In the genomic region with DNA sequence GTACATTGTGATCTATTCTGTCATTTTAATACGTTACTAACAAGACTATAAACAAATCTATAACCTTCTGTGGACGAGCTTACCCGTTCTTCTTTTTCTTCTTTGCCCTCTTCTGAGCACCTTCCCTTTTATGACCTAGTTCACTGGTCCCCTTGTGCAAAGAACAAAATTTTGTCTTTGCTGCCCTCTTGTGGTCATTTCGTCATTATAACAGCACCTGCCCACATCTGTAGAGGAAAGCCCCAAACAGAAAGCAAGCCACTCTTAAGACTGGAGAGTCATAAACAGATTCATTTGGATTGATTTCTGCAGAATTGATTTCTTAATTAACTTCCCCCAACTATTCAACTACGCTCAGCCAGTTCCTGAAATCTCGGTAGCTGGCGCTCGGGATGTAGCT, we compare ENCODE assay signal across 10 mouse cellular contexts.
DNase-seq lines count a peak whose midpoint lies in the region; ATAC-seq and TF ChIP-seq lines count a peak whose summit lies in the region.
"Had no signal": no experiment of that assay in that cellular context is flagged by ENCODE, and none has a peak within 500 bp of the region (broad histone marks: within the 10 kb centered on the region; RNA-seq: fewer than 3 reads in every experiment).

No protein-coding gene starts in this region.

- no peaks in the 10 kb centered on the region for H3K4me1 ChIP-seq in kidney, embryonic 15.5 days
- no peaks in the 10 kb centered on the region for H3K4me1 ChIP-seq in G1E (ENCODE audit: insufficient read depth, low read depth, low read length)
- H3K4me1 ChIP-seq in midbrain, embryonic 12.5 days, result no peaks in the 10 kb centered on the region
- H3K4me1 ChIP-seq: embryonic facial prominence, embryonic 12.5 days had no signal

- ATAC-seq in kidney, embryonic 15.5 days (replicated peaks; ENCODE audit: low FRiP score), result no peak; the same call in 1 of the 2 replicates
- ATAC-seq in G1E (ENCODE audit: extremely low read depth, insufficient number of reproducible peaks, low FRiP score, poor library complexity, severe bottlenecking), result peak; percentile 57; the same call in 1 of the 2 replicates
- ATAC-seq in midbrain, embryonic 12.5 days (ENCODE audit: low FRiP score, low read depth), result peak; percentile 60; the same call in 1 of the 2 replicates

- no peaks in the 10 kb centered on the region for H3K27me3 ChIP-seq in kidney, embryonic 15.5 days
- H3K27me3 ChIP-seq in G1E (ENCODE audit: insufficient read depth, low read length), result no peaks in the 10 kb centered on the region
- peaks cover 8% of the 10 kb centered on the region; the same call in 1 of the 2 replicates for H3K27me3 ChIP-seq in midbrain, embryonic 12.5 days

- H3K9ac ChIP-seq in kidney, embryonic 15.5 days, result no peak overlapping the region
- no peak overlapping the region for H3K9ac ChIP-seq in midbrain, embryonic 12.5 days (replicated peaks)
- H3K9ac ChIP-seq: embryonic facial prominence, embryonic 12.5 days had no signal

- no peak overlapping the region for H3K4me2 ChIP-seq in kidney, embryonic 15.5 days
- no peak overlapping the region for H3K4me2 ChIP-seq in midbrain, embryonic 12.5 days (replicated peaks)
- H3K4me2 ChIP-seq: embryonic facial prominence, embryonic 12.5 days had no signal

- no peak for TF ChIP-seq CTCF in G1E (IDR thresholded peaks at IDR 0.05; ENCODE audit: low read depth, low read length)

- no peak overlapping the region for H3K4me3 ChIP-seq in kidney, embryonic 15.5 days (replicated peaks)
- no peak overlapping the region for H3K4me3 ChIP-seq in G1E (ENCODE audit: low read depth, low read length)
- no peak overlapping the region for H3K4me3 ChIP-seq in midbrain, embryonic 12.5 days
- H3K4me3 ChIP-seq: embryonic facial prominence, embryonic 12.5 days; megakaryocyte, embryonic 14.5 days had no signal

- no peak overlapping the region for H3K27ac ChIP-seq in kidney, embryonic 15.5 days
- no peak overlapping the region for H3K27ac ChIP-seq in midbrain, embryonic 12.5 days (replicated peaks)
- H3K27ac ChIP-seq: embryonic facial prominence, embryonic 12.5 days had no signal

- peak; percentile 17 for DNase-seq in kidney, adult 18-20 months
- peak; percentile 18 for DNase-seq in G1E (ENCODE audit: low spot score)
- DNase-seq in cerebellum, postnatal 14 days, result peak; percentile 72 to 73
- DNase-seq in heart, postnatal 10 days, result peak; percentile 64 to 81
- DNase-seq in layer of hippocampus, adult 8-10 months (ENCODE audit: low spot score in 2 of 2), result peak; percentile 13 to 29
- peak; percentile 76 for DNase-seq in thymus, postnatal 0 days (ENCODE audit: low spot score)

- intact Hi-C loops in heart, postnatal 10 days (cut with DNase I), result loop anchor here (1.0 to 10.0 kb wide), 2 partner anchors 553 to 636 kb away; no protein-coding TSS in a partner anchor

- H3K36me3 ChIP-seq in kidney, embryonic 15.5 days, result no peaks in the 10 kb centered on the region
- H3K36me3 ChIP-seq in G1E (replicated peaks), result no peaks in the 10 kb centered on the region
- no peaks in the 10 kb centered on the region for H3K36me3 ChIP-seq in midbrain, embryonic 12.5 days
- H3K36me3 ChIP-seq: embryonic facial prominence, embryonic 12.5 days had no signal

- H3K9me3 ChIP-seq in kidney, embryonic 15.5 days (replicated peaks), result no peaks in the 10 kb centered on the region
- H3K9me3 ChIP-seq in G1E (replicated peaks), result no peaks in the 10 kb centered on the region
- no peaks in the 10 kb centered on the region for H3K9me3 ChIP-seq in midbrain, embryonic 12.5 days
- H3K9me3 ChIP-seq: embryonic facial prominence, embryonic 12.5 days; megakaryocyte, embryonic 14.5 days had no signal

- WGBS in kidney, embryonic 15.5 days, result 15% methylated on average over 8 of the region's 8 CpGs
- WGBS in midbrain, embryonic 12.5 days, result 21% methylated on average over 8 of the region's 8 CpGs

Comparison
In these comparisons a context has a peak if more than half of its experiments do, and no peak if none do; other contexts are left out.
1. DNase-seq: peak in every context shown above with its lines; median percentile 76 in thymus, postnatal 0 days; 72 in cerebellum, postnatal 14 days; 72 in heart, postnatal 10 days; 21 in layer of hippocampus, adult 8-10 months; 18 in G1E; 17 in kidney, adult 18-20 months.